Mouse (Mus musculus): Measurements from ENCODE around the gene Smug1.

DNA sequence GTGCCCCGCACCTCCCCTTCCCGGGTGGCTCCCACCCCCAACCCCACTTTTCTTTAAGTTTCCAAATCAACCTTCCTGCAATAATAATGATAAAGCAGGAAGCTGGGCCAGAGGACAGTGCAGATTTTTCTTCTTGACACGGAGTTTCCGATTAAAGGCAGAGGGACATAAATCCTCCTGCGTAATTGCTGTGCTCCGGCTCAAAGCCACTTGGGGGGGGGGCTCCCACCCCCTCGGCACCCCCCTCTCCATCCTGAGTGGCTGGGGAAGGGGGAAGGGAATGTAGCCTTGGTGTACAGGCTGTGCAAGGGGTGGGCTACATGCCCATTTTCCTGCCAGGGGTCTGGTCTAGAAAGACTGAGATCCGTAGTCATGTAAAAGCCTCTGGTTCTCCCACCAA, 43.5 kb downstream of the Smug1 start:
- TF ChIP-seq CTCF (IDR thresholded peaks at IDR 0.05; ENCODE audit: low read depth) (no peak), EP300 (optimal IDR thresholded peaks at IDR 0.05) (no peak)

Data from stomach, postnatal 0 days (tissue).